Mouse (Mus musculus) kidney, adult 11 months (tissue): ENCODE results near the gene Entpd3.
"Not testable (repeated sequence)": the region's sequence is repeated elsewhere in the genome, so short reads cannot be mapped to it uniquely, and the experiment has no call there.

ENCODE experiments used
- DNase-seq: peaks from one replicate; pipeline ENCODE4 v3.0.0; 2022

Gene Entpd3

DNA sequence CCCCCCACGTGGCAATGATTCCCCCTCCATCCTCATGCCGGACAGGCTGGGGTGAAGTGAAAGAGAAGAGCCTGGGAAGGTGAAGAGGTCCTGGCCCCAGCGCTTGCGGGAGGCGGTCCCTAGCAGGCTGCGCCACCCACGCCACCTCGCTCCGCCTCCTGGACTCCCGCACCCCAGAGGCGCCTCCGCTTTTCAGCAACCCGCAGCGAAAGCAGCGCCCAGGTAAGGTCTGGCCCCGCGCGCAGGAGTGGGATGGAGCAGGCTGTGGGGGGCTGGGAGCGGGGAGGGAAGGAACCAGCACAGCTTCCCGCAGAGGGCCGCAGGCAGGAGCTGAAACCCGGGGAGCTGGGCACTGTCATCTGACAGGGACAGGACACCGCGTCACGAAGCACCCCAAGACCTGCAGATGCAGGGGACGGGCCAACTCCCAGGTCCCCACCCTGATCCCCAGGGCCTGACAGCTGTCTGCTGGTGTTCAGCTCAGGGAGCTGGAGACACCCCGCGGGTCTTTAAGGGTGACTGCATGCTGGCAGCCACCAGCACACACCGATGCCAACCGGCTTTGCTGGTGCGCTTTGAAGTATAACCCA, at the start of gene Entpd3:
Entpd3 (plus strand) TSS at position 157 of the 590 bp plus-strand sequence.
- DNase-seq, result no peak

DNA sequence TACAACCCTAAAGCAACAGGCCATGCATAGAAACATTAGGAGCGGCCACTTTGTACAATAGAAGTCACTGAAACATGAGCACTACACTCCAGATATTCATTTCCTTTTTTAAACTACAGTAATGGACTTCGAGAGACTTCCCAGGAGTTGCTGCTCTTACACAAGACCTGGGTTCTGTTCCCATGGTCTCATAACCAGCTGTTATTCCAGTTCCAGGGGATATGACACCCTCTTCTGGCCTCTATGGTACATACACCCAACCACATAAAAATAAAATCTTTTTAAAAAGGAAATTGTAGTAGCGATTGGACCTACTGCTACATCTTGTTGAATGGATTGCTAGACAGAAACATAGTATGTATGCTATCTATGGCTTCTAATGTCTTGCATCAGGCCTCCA, 48.1 kb upstream of the Entpd3 start:
- no peak for DNase-seq

DNA sequence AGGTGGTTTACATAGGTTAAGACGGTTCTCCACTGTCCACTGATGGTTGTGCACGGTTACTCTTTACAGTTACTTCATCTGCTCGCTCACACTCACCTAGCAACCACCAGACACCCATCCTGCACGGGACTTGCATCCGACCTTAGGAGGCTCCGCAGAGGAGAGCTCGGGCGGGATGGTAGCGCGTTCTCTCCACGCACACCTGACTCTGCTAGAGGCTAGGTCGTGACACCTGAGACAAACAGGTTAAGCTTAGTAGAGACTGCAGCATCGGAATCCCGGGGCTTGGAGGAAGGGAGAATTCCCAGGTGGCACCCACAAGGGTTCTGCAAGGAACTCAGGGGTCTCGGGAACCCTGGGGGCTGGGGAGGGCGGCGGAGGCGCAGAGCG, 47.6 kb upstream of the Entpd3 start, which contains the start of gene Eif1b:
Eif1b (plus strand) TSS at position 223 of the 390 bp plus-strand sequence.
- DNase-seq, result no peak

DNA sequence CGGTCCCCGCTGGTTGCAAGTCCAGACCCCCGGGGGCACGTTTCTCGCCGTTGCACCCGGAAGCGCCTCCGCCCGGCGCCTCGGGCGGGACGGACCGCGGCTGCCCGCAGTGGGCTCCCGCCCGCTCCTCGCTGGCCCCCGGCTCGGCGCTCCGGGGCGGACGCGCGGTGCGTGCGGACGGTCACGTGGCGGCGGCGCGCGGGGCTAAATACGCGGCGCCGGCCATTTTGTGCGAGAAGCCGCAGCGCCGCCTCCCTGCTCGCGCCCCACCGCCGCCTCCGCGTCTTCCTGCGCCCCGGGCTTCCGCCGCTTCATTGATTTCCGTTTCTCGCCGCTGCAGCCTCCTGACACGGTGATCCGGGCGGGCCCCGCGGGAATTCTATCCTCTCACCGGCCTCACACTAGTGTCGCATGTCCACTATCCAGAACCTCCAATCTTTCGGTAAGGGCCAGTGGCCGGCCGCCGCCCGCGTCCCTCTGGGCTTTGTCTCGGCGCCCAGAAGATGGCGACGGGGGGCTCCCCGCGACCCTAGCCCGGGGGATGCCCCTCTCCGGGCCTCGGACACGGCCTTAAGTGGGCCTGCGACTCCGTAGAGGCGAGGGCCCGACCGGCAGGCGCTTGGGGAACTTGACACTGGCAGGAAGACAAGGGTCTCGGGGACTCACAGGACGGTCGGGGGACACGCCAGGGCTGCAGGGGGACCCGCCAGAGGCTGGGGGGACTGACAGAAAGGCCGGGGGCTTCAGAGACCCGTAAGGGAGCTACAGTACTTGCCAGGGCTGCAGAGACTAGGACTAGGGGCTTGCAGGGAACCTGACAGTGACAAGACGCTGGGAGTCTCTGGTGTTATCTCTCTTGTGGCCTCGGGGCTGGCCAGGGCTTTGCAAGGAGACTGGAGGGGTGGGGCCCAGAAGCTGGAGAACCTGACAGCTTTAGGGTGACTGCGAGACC, 46.9 kb upstream of the Entpd3 start:
- peak; percentile 65 for DNase-seq

DNA sequence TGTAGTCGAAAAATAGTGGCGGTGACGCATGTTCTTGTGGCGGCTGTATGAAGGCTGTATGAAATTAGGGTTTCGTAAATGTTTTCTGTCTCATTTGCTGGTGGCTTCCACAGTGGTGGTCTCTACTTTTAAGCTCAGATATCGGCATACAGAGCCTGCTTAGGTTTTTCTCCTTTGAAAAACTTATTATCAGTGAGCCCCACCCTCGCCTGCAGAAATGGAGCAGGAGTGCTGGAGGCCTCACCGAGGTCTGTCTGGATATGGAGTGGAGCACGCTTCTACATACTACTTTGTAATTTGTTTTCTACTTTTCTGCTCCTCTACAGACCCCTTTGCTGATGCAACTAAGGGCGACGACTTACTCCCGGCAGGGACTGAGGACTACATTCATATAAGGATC, 45.8 kb upstream of the Entpd3 start:
- DNase-seq, result no peak

DNA sequence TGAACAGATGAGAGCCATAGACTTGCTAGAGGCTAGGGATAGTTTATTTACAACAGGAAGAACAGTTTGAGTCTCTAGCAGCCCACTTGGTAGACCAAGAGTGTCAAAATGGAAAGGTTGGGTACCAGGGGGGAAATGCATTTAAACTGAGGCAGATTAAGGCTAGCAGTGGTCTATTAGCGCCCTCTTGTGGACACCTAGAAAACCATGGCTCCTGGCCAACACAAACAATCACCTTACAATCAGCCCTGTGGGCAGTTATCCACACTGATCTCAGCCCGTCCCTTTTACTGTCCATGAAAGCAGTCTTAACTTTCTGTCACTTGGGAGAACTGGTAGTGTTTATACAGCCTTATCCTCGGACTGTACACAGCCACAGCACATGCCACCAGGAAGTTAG, 42.9 kb upstream of the Entpd3 start:
- peak; percentile 51 for DNase-seq

DNA sequence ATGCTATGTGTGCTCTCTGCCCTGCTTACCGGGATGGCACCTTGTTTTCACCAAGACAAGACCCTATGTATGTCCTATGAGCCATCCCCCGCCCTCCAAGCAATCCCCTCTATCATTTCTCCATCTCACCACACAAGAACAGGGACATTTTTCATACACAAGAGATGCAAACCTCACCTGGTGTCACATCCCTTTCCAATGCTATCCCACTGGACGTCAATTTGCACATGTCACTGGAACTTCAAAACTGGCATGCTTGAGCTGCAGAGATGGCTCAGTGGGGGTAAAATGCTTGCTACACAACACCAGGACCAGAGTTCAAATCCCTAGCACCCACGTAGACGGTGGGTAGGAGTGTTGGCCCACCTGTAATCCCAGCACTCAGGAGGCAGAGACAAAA, 41.6 kb upstream of the Entpd3 start:
- DNase-seq, result no peak

DNA sequence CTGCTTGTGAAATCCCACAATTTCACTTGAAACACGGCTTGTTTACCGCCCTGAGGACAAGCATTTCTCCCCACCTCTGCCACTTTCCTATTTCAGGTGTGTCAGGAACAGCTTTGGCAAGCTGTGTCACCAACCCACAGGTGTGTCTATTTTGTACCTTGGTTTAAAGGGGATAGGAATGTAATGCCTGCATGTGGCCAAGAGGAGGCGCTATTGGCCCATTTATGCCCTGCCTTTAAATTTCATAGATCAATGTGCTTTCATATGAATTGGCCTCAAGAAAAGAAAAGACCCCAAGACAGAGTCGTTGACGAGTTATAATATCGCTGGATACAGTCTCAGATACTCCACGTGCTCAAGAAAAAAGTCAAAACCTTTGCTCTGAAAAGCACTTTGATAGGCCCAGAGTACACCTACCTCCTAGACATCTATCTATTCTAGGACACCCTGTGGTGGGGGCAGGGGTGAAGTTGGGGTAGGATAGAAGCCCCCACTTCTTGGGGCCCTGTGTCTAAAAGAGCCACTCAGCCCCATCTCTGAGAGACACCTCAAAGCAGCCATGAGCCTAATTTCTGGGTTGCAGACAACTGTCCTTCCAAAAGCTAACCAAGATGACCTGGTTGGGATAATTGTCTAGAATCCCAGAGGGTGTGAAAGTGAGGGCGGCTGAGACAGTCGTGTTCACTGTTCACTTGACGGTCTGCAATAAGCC, 38.3 kb upstream of the Entpd3 start:
- no peak for DNase-seq

DNA sequence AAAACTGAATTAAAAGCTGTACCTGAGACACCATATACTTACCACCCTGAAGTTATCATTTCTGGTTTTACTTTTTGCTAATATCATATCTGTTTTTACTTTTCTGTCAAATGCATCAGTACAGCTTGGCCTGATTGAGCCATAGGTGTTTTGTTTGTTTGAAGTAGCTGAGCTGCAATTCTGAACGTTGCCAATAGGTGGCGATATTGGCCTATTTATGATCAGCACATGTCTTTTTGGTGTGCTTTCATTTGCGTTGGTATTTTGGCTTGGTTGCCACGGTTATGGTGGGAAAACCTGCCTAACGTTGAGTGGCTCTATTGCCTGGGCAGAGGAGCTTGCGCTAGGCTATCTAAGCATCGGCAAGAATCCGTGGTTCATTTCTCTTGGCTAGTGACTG, 37.6 kb upstream of the Entpd3 start:
- DNase-seq, result peak; percentile 34

DNA sequence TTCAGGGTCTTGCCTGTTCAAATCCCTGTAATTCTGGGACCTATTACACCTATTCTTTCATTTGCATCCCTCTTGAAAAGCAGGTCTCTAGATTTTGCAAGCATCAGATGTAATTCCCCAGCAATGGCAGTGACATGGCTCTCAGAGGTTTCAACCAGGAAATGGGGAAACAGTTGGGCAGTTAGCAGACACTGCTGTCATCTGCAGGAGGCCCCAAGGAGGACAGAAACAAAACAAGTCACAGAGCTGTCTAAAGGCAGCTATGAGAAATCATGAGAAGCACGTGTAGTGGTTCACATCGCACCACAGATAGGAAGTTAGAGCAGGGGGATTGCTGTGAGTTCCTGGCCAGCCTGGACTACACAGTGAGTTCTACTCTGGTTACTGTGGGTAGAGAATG, 35.2 kb upstream of the Entpd3 start:
- no peak for DNase-seq

DNA sequence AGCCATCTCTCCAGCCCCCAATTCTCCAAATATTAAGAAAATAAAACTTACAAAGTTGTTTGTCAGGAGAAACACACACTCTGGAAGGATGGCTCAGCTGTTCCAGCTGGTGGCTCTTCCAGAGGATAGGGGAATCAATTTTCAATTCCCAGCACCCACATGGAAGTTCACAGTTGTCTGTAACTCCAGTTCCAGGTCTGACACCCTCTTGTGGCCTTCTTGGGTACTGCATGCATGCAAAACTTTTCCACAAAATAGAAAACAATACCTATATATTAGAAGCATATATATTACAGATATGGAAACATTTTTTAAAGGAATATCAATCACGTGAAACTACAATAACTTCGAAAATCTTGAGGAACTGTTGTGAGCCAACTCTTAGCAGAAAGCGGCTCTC, 27.8 kb upstream of the Entpd3 start:
- DNase-seq, result no peak

DNA sequence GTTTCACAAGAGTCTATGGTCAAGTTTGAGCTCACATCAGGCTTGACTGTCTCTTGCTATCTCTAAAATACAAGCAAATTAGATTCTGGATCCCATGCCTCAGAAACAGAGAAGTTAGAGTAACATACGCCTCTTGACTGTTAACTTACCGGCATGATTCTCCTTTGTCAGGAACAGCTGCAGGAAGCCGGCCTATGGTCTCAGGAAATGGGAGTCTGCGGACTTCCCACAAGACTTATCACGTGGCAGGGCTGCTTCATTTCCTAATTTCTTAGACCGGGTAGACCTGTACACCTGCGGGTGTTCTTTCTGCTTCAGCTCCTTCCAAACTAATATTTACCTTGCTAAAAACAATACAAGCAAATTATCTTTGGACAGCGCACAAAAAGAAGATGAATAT, 22.9 kb upstream of the Entpd3 start:
- DNase-seq, result no peak

DNA sequence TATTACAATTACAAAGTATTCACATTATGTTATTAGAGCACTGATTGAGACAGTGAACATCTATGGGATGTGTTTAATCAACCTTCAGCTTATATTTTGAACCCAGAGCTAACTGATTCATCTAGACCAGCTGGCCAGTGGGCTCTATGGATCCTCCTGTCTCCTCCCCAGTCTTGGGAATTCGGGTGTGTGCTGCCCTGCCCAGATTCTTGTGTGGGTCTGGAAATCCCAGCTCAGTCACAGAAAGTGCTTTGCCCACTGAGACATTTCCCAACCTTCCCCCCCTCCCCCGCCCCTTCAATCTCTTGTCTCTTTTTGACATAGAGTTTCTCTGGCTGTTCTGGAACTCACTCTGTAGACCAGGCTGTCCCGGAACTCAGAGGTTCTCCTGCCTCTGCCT, 20.7 kb upstream of the Entpd3 start:
- DNase-seq, result no peak

DNA sequence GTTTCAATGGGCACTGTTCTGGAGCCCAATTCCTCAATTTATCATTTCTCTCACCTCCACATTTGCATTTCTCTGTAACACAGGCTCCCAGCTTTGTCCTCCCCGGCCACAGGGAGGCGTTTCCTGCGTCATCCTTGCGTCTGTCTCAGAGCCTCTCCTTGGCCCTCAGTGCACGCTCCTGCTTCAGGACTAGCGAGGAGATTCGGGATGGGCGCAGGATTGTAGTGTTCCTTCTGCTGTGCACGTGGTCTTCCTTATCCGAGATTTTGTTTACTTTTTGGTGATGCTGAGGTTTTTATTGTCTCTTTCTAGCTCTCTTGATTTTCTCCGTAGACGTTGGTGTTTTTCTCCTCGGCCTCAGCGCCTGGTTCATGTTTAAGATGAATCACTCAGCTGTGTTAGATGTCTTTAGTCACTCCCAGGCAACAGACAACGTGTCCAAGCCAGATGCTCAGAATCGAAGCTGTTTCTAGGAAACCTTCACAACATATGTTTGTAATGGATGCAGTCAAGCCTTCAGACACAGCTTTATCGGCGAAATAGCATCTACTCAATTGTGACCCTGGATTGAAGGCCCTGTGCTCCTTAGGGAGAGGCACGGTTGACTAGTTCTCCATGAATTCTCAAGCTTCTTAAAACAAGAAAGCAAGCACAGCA, 20.0 kb upstream of the Entpd3 start:
- DNase-seq, result no peak

DNA sequence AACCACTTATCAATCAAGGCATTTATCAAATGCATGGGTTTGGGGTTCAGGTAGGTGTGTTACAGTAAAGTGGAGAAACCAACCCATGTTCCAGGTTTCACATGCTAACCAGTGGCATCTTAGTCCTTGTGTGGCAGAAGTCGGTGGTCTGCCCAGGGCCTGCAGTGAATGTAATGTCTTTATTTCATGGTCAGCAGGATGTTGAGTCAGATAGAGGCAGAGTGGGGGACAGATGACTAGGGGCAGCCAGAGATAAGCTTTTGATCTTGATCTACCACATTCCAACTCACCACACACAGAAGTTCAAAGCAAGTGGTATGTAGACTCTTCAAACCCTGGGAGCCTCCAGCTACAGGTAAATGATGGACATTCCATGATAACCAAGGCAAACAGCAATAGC, 18.5 kb upstream of the Entpd3 start:
- no peak for DNase-seq

DNA sequence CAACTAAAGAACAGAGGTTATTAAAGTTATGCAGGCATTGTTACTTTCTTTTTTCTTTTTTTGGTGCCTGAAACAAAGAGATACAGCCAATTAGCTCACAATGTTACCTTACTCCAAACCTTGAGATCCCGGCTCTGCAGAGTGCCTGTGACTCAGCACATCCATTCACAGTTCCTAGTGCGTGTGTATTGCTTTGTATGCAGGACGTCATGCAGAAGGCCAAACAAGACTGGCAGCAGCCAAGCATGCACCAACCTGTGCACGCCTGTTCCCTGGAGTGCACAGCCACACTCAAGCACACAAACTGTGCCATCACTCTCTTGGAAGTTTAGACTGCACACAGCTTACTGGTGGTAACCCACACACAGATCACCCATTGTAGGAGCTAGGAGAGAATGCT, 12.3 kb upstream of the Entpd3 start:
- DNase-seq, result no peak

DNA sequence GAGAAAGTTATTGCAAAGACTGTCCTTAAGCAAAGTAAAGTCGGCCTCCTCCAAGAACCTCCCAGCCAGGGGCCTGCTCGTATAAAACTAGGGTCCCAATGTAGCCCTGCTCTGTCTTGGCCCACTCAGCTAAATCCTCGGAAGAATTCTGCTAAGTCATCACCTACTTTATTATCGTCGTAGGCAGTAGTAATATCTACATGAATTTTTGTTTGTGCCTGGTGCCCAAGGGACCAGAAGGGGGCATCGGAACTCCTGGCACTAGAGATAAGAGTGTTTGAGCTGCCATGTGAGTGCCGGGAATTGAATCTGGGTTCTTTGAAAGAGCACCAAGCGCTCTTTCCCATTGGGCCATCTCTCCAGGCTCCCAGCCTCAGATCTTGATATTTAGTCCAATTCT, 11.7 kb upstream of the Entpd3 start:
- DNase-seq, result no peak

DNA sequence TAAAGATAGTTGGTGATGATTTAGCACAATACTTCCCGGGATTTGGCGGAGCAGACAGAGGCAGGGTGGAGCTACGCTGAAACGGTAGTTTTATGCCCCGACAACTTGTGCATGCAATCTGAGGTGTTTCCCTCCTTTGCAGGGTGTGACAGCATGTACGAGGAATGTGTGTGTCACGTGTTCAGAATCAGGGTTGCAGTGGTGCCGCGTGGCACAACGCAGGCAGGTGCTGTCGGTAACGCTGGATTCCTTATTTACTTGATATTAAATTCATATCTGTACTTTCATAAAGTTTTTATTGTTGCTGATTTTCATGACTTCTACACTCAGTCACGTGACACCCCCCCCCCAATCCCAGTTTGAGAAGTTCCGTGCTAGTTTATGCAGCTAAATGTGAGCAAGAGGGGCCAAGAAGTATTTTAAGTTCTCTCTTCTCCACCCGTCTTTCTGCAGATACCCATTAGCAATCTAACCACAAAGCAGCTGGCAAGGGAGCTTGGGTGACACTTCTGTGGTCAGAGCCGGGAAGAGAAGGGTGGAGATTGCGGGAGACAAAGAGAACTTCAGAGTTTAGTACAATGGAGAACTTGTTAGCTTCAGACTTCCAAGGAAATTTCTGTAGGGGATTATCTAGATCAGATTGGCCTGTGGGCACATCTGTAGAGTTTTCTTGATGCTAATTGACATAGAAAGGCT, 10.7 kb upstream of the Entpd3 start:
- DNase-seq, result no peak

DNA sequence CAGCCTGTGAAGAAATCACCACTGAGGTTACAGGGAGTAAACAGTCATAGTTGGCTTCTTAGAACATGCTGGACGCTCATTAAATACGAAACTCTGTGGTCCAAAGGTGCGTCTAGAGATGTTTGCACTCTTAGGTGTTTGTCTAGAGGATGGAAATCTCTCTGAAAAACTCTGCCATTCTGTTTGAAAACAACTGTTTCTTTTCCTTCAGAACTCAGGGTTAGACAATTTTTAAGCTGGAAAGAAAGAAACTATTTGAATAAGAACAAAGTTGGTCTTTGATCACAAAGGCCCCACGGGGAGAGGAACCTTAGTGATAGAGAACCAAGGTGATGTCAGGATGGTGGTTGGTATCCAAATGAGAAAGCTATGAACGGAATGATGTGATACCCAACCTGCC, 9.1 kb upstream of the Entpd3 start:
- no peak for DNase-seq

DNA sequence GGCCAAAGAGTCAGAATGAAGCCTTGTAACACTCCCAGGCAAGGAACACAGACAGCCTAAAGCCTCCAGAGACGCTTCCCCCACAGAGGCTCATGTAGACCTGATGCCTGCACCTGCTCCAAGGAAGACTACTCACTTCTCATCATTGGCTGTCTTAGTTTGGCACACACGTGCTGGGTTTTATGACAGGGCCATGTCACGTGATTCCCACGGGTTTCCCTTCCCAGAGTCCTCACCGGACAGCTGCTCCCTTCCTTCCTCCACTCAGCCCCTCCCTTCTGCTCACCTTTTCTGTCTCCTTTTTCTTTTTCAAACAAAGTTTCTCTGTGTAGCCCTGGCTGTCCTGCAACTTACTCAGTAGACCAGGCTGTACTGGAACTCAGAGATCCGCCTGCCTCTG, 7.6 kb upstream of the Entpd3 start:
- DNase-seq, result no peak

DNA sequence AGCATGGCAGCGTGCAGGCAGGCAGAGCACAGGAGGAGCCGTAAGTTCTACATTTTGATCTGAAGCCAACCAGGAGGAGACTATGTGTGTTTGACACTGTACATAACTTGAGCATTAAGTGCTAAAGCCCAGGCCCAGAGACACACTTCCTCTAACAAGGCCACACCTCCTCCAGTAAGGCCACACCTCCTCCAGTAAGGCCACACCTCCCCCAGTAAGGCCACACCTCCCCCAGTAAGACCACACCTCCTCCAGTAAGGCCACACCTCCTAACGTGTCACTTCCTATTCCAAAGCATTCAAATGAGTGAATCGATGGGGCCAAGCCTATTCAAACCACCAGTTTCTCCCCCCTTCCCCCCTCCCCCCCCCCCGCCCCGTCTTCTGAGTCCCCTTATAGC, 6.9 kb upstream of the Entpd3 start:
- DNase-seq, result no peak

DNA sequence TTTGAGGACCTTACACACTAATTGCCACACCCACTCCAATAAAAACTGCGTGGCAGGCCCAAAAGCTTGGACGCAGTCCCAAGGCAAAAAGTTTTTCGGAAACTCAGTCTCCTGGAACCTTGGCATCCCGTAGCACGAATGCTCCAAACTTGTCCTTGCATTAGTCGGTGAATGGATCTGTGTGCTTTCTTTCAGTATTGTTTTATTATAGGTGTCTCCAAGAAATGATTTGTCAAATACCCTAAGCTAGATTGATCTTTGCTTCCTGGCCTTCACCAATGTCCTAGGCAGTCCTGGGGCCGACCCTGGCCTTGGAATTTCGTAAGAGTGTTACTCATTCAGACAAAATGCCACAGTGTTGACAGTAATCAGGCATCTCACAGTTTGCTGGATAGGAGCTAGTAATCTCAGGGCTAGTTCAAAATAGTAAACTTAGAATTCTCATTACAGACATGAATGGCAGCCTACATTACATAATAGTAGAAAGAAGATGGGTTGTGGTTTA, 6.1 kb upstream of the Entpd3 start:
- DNase-seq, result not testable (repeated sequence)
